Mouse (Mus musculus): ENCODE results near the gene Smg6.
"Not testable (repeated sequence)": the region's sequence is repeated elsewhere in the genome, so short reads cannot be mapped to it uniquely, and the experiment has no call there.

Gene Smg6

GRCm38 (mm10) chr11:74994141-74994540 is 68.5 kb downstream of the Smg6 start:
- in situ Hi-C loops (cut with MboI, MseI): no loop called here

GRCm38 (mm10) chr11:74994856-74995255 is 69.2 kb downstream of the Smg6 start:
- in situ Hi-C loops (cut with MboI, MseI): no loop called here

- in situ Hi-C loops (cut with MboI, MseI): no loop called here
Observed at GRCm38 (mm10) chr11:74996482-74996881, 70.9 kb downstream of the Smg6 start.

- in situ Hi-C loops (cut with MboI, MseI): no loop called here
Observed at GRCm38 (mm10) chr11:75000869-75001653, 75.4 kb downstream of the Smg6 start.

- in situ Hi-C loops (cut with MboI, MseI): no loop called here
Observed at GRCm38 (mm10) chr11:75008270-75008669, 82.6 kb downstream of the Smg6 start.

GRCm38 (mm10) chr11:75009537-75009936 is 83.9 kb downstream of the Smg6 start:
- in situ Hi-C loops (cut with MboI, MseI): not testable (repeated sequence)

- in situ Hi-C loops (cut with MboI, MseI): no loop called here
Observed at GRCm38 (mm10) chr11:75012997-75013694, 87.5 kb downstream of the Smg6 start.

- in situ Hi-C loops (cut with MboI, MseI): no loop called here
Observed at GRCm38 (mm10) chr11:75013764-75014695, 88.4 kb downstream of the Smg6 start.

GRCm38 (mm10) chr11:75014816-75015215 is 89.2 kb downstream of the Smg6 start:
- in situ Hi-C loops (cut with MboI, MseI): no loop called here

- in situ Hi-C loops (cut with MboI, MseI): no loop called here
Observed at GRCm38 (mm10) chr11:75015453-75015871, 89.8 kb downstream of the Smg6 start.

GRCm38 (mm10) chr11:75016309-75016860 is 90.8 kb downstream of the Smg6 start:
- in situ Hi-C loops (cut with MboI, MseI): no loop called here

GRCm38 (mm10) chr11:75017831-75018230 is 92.2 kb downstream of the Smg6 start:
- in situ Hi-C loops (cut with MboI, MseI): no loop called here

- in situ Hi-C loops (cut with MboI, MseI): no loop called here
Observed at GRCm38 (mm10) chr11:75026977-75027376, 101.4 kb downstream of the Smg6 start.

GRCm38 (mm10) chr11:75027616-75028015 is 102.0 kb downstream of the Smg6 start:
- in situ Hi-C loops (cut with MboI, MseI): no loop called here

- in situ Hi-C loops (cut with MboI, MseI): no loop called here
Observed at GRCm38 (mm10) chr11:75031251-75031650, 105.6 kb downstream of the Smg6 start.

GRCm38 (mm10) chr11:75032946-75033345 is 107.3 kb downstream of the Smg6 start:
- in situ Hi-C loops (cut with MboI, MseI): no loop called here

- in situ Hi-C loops (cut with MboI, MseI): no loop called here
Observed at GRCm38 (mm10) chr11:75033581-75034067, 108.0 kb downstream of the Smg6 start.

- in situ Hi-C loops (cut with MboI, MseI): no loop called here
Observed at GRCm38 (mm10) chr11:75034104-75034503, 108.5 kb downstream of the Smg6 start.

GRCm38 (mm10) chr11:75044333-75044732 is 118.7 kb downstream of the Smg6 start:
- in situ Hi-C loops (cut with MboI, MseI): no loop called here

- in situ Hi-C loops (cut with MboI, MseI): no loop called here
Observed at GRCm38 (mm10) chr11:75045822-75046221, 120.2 kb downstream of the Smg6 start.

GRCm38 (mm10) chr11:75046638-75047037 is 121.0 kb downstream of the Smg6 start:
- in situ Hi-C loops (cut with MboI, MseI): no loop called here

All from regulatory T cell (primary cell).